Mouse (Mus musculus) liver, adult 2 months (tissue): ENCODE measurements around the gene Zdhhc14.

Experiments
- CTCF ChIP-seq: fragments of 200-500 bp; IDR thresholded peaks from 2 replicates; pipeline ENCODE4 v1.5.1; 2011; ENCODE audit warnings: low read depth, low read length, control low read depth
- POLR2A ChIP-seq: fragments of 200-500 bp; IDR thresholded peaks from 2 replicates; pipeline ENCODE4 v1.6.1; 2011; ENCODE audit warnings: low read length, control low read depth; ENCODE audit not compliant: insufficient read depth; ENCODE audit errors: extremely low read depth

DNA sequence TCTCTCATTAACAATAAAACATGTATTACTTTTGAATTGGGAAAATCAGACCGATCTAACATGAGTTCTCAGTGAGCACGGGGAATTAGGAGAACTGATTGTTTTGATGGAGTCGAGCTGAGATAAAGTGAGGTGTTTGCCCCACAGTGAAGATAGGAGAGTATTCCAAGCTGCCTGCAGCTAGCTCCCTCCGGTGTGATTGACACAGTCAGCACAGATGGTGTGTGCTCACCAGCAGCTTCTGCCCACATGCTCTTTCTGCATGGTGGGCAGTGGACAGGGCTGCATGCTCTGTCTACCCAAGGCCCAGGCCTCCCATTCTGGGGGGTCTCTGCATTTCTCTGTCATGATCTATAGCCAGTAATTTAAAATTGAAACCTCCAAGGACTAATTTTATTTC lies 38.7 kb upstream of the Zdhhc14 start:
- TF ChIP-seq CTCF (no peak), POLR2A (no peak)
